22 mouse cellular contexts compared by ENCODE assay signal in the genomic region with DNA sequence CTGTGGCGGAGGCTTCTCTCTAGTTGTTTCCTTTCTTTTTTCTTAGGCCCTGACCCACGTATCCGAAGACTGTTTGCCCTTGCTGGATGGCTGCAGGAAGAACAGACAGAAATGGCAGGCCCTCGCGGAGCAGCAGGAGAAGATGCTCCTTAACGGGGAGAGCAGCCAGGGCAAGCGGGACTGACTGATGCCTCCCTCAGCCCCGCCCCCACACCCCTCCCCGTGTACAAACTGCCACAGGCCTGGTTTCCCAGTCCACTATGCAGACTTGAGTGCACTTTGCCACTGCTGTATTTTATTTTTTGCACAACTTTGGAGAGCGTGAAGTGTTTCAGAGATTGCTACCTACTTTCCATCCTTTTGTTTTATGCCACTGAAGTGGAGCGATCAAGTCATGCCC. TPM values are rescaled to one million over a fixed set of nuclear protein-coding genes. Genes with fewer than 3 reads are reported as not detected.
DNase-seq lines count a peak whose midpoint lies in the region; ATAC-seq lines count a peak whose summit lies in the region.
"Had no signal": no experiment of that assay in that cellular context is flagged by ENCODE, and none has a peak within 500 bp of the region (broad histone marks: within the 10 kb centered on the region; RNA-seq: fewer than 3 reads in every experiment).

No protein-coding gene starts in this region.

- H3K4me2 ChIP-seq in forebrain, embryonic 12.5 days = no peak overlapping the region
- H3K4me2 ChIP-seq in forebrain, embryonic 16.5 days (ENCODE audit: low read length) = no peak overlapping the region
- peak overlapping the region; percentile 23; the same call in 1 of the 2 replicates for H3K4me2 ChIP-seq in heart, embryonic 16.5 days (ENCODE audit: low read depth, low read length)
- H3K4me2 ChIP-seq in intestine, embryonic 16.5 days (ENCODE audit: low read depth, low read length) = no peak overlapping the region
- H3K4me2 ChIP-seq: limb, embryonic 15.5 days; liver, embryonic 15.5 days had no signal

- no peak overlapping the region for H3K4me3 ChIP-seq in forebrain, embryonic 12.5 days (replicated peaks)
- H3K4me3 ChIP-seq in forebrain, embryonic 16.5 days (replicated peaks; ENCODE audit: low read length) = no peak overlapping the region
- H3K4me3 ChIP-seq in heart, embryonic 16.5 days (ENCODE audit: low read length) = no peak overlapping the region
- no peak overlapping the region for H3K4me3 ChIP-seq in intestine, embryonic 16.5 days (ENCODE audit: low read length)
- H3K4me3 ChIP-seq: hindbrain, embryonic 10.5 days; layer of hippocampus, adult 2 months; limb, embryonic 15.5 days; liver, embryonic 15.5 days had no signal

- ATAC-seq in forebrain, embryonic 12.5 days (ENCODE audit: low FRiP score) = 0 out of 2 replicates have a peak, but pooled peaks have one; percentile 33
- ATAC-seq in forebrain, embryonic 16.5 days = no peak
- no peak for ATAC-seq in heart, embryonic 16.5 days (replicated peaks; ENCODE audit: extremely low read depth, insufficient read depth, low FRiP score)
- ATAC-seq in intestine, embryonic 16.5 days = no peak

- no peak for DNase-seq in heart, adult 18-20 months
- peak; percentile 6 for DNase-seq in retina, postnatal 1 day
- no peak for DNase-seq in retina, embryonic 14.5 days (ENCODE audit: low spot score)
- DNase-seq: adrenal gland, adult 8-10 months; cerebellum, adult 9-11 months; kidney, adult 18-20 months; kidney, postnatal 10 days; layer of hippocampus, postnatal 36 days; thymus, postnatal 36 days had no signal

- WGBS in forebrain, embryonic 12.5 days = 50% methylated on average over 11 of the region's 11 CpGs
- 50% methylated on average over 11 of the region's 11 CpGs for WGBS in forebrain, embryonic 16.5 days
- WGBS in heart, embryonic 16.5 days = 51% methylated on average over 11 of the region's 11 CpGs
- 65% methylated on average over 11 of the region's 11 CpGs for WGBS in intestine, embryonic 16.5 days

- no peaks in the 10 kb centered on the region for H3K36me3 ChIP-seq in forebrain, embryonic 12.5 days (replicated peaks)
- H3K36me3 ChIP-seq in forebrain, embryonic 16.5 days (ENCODE audit: control insufficient read depth, insufficient read depth) = no peaks in the 10 kb centered on the region
- no peaks in the 10 kb centered on the region for H3K36me3 ChIP-seq in heart, embryonic 16.5 days (ENCODE audit: control insufficient read depth, insufficient read depth)
- no peaks in the 10 kb centered on the region; the same call in 1 of the 2 replicates for H3K36me3 ChIP-seq in intestine, embryonic 16.5 days (ENCODE audit: control insufficient read depth, insufficient read depth, low read length)
- H3K36me3 ChIP-seq: limb, embryonic 15.5 days; liver, embryonic 15.5 days had no signal

- H3K9me3 ChIP-seq in forebrain, embryonic 12.5 days = no peaks in the 10 kb centered on the region
- H3K9me3 ChIP-seq in forebrain, embryonic 16.5 days (ENCODE audit: control insufficient read depth, low read length) = no peaks in the 10 kb centered on the region
- H3K9me3 ChIP-seq in heart, embryonic 16.5 days (replicated peaks; ENCODE audit: control insufficient read depth, low read length) = no peaks in the 10 kb centered on the region
- no peaks in the 10 kb centered on the region for H3K9me3 ChIP-seq in intestine, embryonic 16.5 days (ENCODE audit: control insufficient read depth, low read length)
- H3K9me3 ChIP-seq: hindbrain, embryonic 10.5 days; limb, embryonic 15.5 days; liver, embryonic 15.5 days had no signal

- H3K27ac ChIP-seq in forebrain, embryonic 12.5 days = no peak overlapping the region
- H3K27ac ChIP-seq in forebrain, embryonic 16.5 days (ENCODE audit: low read length) = no peak overlapping the region
- H3K27ac ChIP-seq in heart, embryonic 16.5 days (ENCODE audit: low read length) = no peak overlapping the region
- no peak overlapping the region for H3K27ac ChIP-seq in intestine, embryonic 16.5 days (ENCODE audit: low read length)
- H3K27ac ChIP-seq: hindbrain, embryonic 10.5 days; layer of hippocampus, adult 2 months; limb, embryonic 15.5 days; liver, embryonic 15.5 days had no signal

- H3K4me1 ChIP-seq in forebrain, embryonic 12.5 days = peaks cover 3% of the 10 kb centered on the region; the same call in 1 of the 2 replicates
- H3K4me1 ChIP-seq in forebrain, embryonic 16.5 days (replicated peaks; ENCODE audit: control insufficient read depth, insufficient read depth, low read length) = no peaks in the 10 kb centered on the region
- no peaks in the 10 kb centered on the region; the same call in 1 of the 2 replicates for H3K4me1 ChIP-seq in heart, embryonic 16.5 days (ENCODE audit: control insufficient read depth, insufficient read depth, low read length)
- H3K4me1 ChIP-seq in intestine, embryonic 16.5 days (ENCODE audit: control insufficient read depth, insufficient read depth, low read length) = no peaks in the 10 kb centered on the region; the same call in 1 of the 2 replicates
- H3K4me1 ChIP-seq: limb, embryonic 15.5 days; liver, embryonic 15.5 days had no signal

- H3K9ac ChIP-seq in forebrain, embryonic 12.5 days = no peak overlapping the region
- H3K9ac ChIP-seq in forebrain, embryonic 16.5 days (replicated peaks; ENCODE audit: low read depth, low read length) = no peak overlapping the region
- no peak overlapping the region for H3K9ac ChIP-seq in heart, embryonic 16.5 days (ENCODE audit: low read length)
- H3K9ac ChIP-seq in intestine, embryonic 16.5 days (ENCODE audit: low read depth, low read length) = no peak overlapping the region
- H3K9ac ChIP-seq: limb, embryonic 15.5 days; liver, embryonic 15.5 days had no signal

- H3K27me3 ChIP-seq in forebrain, embryonic 12.5 days = no peaks in the 10 kb centered on the region
- no peaks in the 10 kb centered on the region for H3K27me3 ChIP-seq in forebrain, embryonic 16.5 days (replicated peaks; ENCODE audit: control insufficient read depth, insufficient read depth, low read length)
- H3K27me3 ChIP-seq in heart, embryonic 16.5 days (ENCODE audit: control insufficient read depth, insufficient read depth, low read length) = no peaks in the 10 kb centered on the region
- no peaks in the 10 kb centered on the region for H3K27me3 ChIP-seq in intestine, embryonic 16.5 days (replicated peaks; ENCODE audit: control insufficient read depth, insufficient read depth, low read length)
- H3K27me3 ChIP-seq: limb, embryonic 15.5 days; liver, embryonic 15.5 days had no signal

RNA-seq across cellular contexts. Expression of gene Fabp2, which starts 39.7 kb away (rescaled TPM):
- polyA plus RNA-seq in forebrain, embryonic 12.5 days (2016; fragmentation: Nextera tagmentation; extraction: Ambion mirVana) = not detected in 2 replicates
- polyA plus RNA-seq in forebrain, embryonic 16.5 days (2015; fragmentation: Nextera tagmentation; extraction: Ambion mirVana) = not detected in 2 replicates
- polyA plus RNA-seq in heart, embryonic 16.5 days (2015; fragmentation: Nextera tagmentation; extraction: Ambion mirVana) = 5.6 TPM in 1 of 2 replicates, not detected in the other
- not detected for total RNA-seq in heart, adult 18-20 months (2021)
- polyA plus RNA-seq in intestine, embryonic 16.5 days (2015; fragmentation: Nextera tagmentation; extraction: Ambion mirVana) = 1,335 and 2,162 TPM in 2 replicates
- total RNA-seq: adrenal gland, adult 8-10 months; gastrocnemius, adult 8-10 months; layer of hippocampus, adult 2 months; layer of hippocampus, postnatal 36 days; left cerebral cortex, postnatal 25 days; monocyte, adult 5-6 weeks had no signal
- polyA plus RNA-seq: embryonic facial prominence, embryonic 14.5 days; hindbrain, embryonic 10.5 days; limb, embryonic 15.5 days; neural tube, embryonic 11.5 days had no signal

Comparison
In these comparisons a context has a peak if more than half of its experiments do, and no peak if none do; other contexts are left out.
1. RNA of gene Fabp2, which starts 39.7 kb away (polyA plus RNA-seq): 1,335 to 2,162 TPM in intestine, embryonic 16.5 days; 5.6 TPM in heart, embryonic 16.5 days, not detected in forebrain, embryonic 12.5 days and not detected in forebrain, embryonic 16.5 days; every median in the first group is over 100 times any median in the second.